Mouse (Mus musculus) small intestine, adult 10 weeks (tissue): Measurements from ENCODE around the gene Fbxl12. TPM values are rescaled to one million over a fixed set of nuclear protein-coding genes. Genes with fewer than 3 reads are reported as not detected.

Experiments used
- polyA plus RNA-seq: library from polyadenylated mRNA; stranded (reverse); fragments of 350-450 nt; fragmentation: Illumina TruSeq; extraction: RNeasy Lipid Tissue Mini Kit (QIAGEN cat#74804); gene quantifications from one replicate; pipeline ENCODE4 v1.2.3, GENCODE M21; 2014; ENCODE audit warnings: low replicate concordance

The Fbxl12 gene
- 5.1 TPM for polyA plus RNA-seq

GRCm38 (mm10) chr9:20644360-20645081, at the start of gene Fbxl12:
TSS of gene Fbxl12 (minus strand) at chr9:20644767.

GRCm38 (mm10) chr9:20651602-20652259, 7.2 kb upstream of the Fbxl12 start, which contains the start of gene Pin1:
TSS of gene Pin1 (plus strand) at chr9:20652095.

DNA sequence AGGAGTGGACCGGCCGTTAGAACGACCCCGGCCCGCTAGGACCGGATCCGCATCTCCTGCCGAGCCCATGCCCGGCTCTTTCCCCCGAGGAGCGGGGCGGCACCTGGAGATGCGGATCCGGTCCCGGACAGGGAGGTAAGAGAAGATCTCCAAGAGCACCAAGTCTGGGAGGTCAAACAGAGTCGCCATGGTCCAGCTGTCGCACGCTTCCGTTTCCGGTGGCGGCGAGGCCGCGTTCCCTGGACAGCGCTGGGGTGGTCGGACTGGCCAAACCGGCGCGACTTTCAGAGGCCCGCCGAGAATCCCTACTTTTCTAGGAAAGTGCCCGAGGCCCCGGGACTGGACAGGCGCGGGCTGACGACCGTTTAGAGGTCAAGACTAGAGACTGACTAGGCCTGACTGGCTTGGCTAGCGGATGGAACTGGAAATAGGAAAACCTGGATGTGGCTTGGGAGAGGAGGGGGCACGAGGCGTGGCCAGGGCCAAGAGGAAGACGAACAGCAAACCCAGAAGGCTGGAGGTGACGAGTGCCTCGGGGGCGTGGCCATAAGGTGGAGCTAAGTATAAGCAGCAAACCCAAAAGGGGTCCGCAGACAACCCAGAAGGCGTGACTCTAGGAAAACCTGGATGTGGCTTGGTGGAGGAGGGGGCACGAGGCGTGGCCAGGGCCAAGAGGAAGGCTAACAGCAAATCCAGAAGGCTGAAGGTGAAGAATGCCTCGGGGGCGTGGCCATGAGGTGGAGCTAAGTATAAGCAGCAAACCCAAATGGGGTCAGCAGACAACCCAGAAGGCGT, 2.3 kb downstream of the Fbxl12 start, which contains the start of gene Ubl5:
Gene Ubl5 (plus strand): TSS at position 778 of the 795 bp plus-strand sequence.

DNA sequence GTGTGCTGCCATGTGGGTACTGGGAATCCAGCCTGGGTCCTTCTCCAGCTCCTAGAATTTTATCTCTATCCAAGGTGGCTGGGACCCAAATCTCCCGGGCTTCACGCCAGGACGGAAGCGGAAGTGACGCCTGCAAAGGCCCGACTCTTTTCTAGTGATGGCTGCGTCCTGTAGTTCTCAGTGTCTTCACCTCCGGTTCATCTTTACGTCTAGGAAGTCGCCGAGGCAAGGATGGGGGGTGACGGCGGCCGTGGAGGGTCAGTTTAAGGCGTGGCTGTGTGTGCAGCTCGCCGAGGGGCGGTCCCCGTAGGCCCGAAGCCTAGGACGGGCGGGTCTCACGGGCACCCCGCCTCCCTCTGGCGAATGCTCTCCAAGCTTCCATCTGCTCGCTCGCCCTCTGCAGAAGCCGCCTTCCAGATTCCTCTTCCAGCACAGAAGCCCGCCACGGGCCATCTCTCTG, 63.4 kb downstream of the Fbxl12 start, which contains the start of gene Zfp846:
Gene Zfp846 (plus strand): TSS at position 117 of the 460 bp plus-strand sequence.

Other genes with a start within 250 kb of the Fbxl12 start
- gene Zfp26, start 184.6 kb downstream of the Fbxl12 start, polyA plus RNA-seq, result 18.8 TPM
- 50.1 TPM for gene Zfp426, start 152.0 kb downstream of the Fbxl12 start, polyA plus RNA-seq
- 44.6 TPM for gene Zfp266, start 123.3 kb downstream of the Fbxl12 start, polyA plus RNA-seq
- 20.8 TPM for gene Zfp846, start 63.5 kb downstream of the Fbxl12 start, polyA plus RNA-seq
- gene Ubl5, start 1.9 kb downstream of the Fbxl12 start, polyA plus RNA-seq, result 22.8 TPM
- 0.52 TPM for gene Pin1, start 7.3 kb upstream of the Fbxl12 start, polyA plus RNA-seq
- 0.52 TPM for gene Olfm2, start 101.6 kb upstream of the Fbxl12 start, polyA plus RNA-seq
- 0.15 TPM for gene Col5a3, start 170.3 kb upstream of the Fbxl12 start, polyA plus RNA-seq
- not detected for gene Rdh8, start 173.7 kb upstream of the Fbxl12 start, polyA plus RNA-seq
- 3.6 TPM for gene A230050P20Rik, start 223.9 kb upstream of the Fbxl12 start, polyA plus RNA-seq
- gene Angptl6, start 235.0 kb upstream of the Fbxl12 start, polyA plus RNA-seq, result not detected
- 0.48 TPM for gene Ppan, start 243.4 kb upstream of the Fbxl12 start, polyA plus RNA-seq